Mouse (Mus musculus) megakaryocyte progenitor cell, adult 5-6 weeks (primary cell): ENCODE data around the gene Slc25a48. TPM values are rescaled to one million over a fixed set of nuclear protein-coding genes. Genes with fewer than 3 reads are reported as not detected.

ENCODE experiments used
- ATAC-seq: replicated peaks from 2 replicates; pipeline ENCODE4 v1.8.0; 2016; ENCODE audit warnings: mild to moderate bottlenecking, moderate TSS enrichment, inconsistent platforms; ENCODE audit not compliant: poor library complexity
- total RNA-seq, 2 experiments: library from RNA; stranded (forward) in 1 of 2; stranded (reverse) in 1 of 2; fragments of 157-497, 149-512 nt in 1 of 2; fragments of 200-1000 nt in 1 of 2; gene quantifications; 2 replicates each; pipeline versions ENCODE4 v1.2.3 to v1.2.4; 2015 to 2017

Gene Slc25a48
- 0.05 TPM in 1 of 2 replicates, not detected in the other for total RNA-seq (2015)
- not detected in 2 replicates for total RNA-seq (2017)

DNA sequence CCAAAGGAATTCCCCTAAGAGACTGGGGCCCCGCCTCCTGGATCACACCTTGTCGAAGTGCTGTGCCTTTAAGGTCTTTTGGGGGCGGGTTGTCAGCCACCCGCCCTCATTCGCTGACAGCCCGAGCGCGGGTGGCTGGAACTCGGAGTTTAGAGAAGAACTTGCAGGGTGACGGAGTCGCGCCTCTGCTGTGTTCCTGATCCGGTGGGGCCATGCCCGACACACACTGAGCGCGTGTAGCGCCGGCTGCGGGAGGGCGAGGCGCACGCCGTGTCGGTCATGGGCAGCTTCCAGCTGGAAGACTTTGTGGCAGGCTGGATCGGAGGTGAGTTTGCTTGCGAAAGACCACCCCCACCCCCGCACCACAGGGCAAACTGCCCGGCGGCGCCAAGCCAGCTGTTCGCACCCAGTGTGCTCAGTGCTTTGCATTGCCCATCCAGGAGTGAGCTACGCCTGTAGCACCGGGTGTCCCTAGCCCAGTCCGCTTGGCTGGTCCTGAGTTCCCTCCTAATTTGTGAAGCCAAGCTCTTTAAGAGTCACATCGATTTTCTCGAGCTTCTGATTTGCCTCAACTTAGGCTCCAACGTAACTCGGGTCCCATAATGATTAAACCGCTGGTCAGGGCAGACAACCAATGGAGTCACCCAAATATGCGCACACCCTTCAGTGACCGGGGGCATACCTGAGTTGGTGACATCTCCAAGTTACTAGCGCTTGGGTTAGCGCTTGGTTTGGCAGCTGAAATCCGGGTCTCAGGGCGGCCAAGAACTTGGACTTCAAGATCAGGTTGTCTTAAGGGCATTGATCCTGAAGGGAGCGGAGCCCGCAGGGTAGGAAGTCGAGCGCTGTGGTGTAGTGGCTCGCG lies at the start of gene Slc25a48:
TSS of gene Slc25a48 (plus strand) at position 145 of the 865 bp plus-strand sequence.
- ATAC-seq: peak; percentile 39; the same call in 1 of the 2 replicates

- no peak for ATAC-seq
Measured at GRCm38 (mm10) chr13:56397572-56397971, 40.6 kb upstream of the Slc25a48 start.

- no peak for ATAC-seq
Measured at GRCm38 (mm10) chr13:56401186-56401585, 37.0 kb upstream of the Slc25a48 start.

DNA sequence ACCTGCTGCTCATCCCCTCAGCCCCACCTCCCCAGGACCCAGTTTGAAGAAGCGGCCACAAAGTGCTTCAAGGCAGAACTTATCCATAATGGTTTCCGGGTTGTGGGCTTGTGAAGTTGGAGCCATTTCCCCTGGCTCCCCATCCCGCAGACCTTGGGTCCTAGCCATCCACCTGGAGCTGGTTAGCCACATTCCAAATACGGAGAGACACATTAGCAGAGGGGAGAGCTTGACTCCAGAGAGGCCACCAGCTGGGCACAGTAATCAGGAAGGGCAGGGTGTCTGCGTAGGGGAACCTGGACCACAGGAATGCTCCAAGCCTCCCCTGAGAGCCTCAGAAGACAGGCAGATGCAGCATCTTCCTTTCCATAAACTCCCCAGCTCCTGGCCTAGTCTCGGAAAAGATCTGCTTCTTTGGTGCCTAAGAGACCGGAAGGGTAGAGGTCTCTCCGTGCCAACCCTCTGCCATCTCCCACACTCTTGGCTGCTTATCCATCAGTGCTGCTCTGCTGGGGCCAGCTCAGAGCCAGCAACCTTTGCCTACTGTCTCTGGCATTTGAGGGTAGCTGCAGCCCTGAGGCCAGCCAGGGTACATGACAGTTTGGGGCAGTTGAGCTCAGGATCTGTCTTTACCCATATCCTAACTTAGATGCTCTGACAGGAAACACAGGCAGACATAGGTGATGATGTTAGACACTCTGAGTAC lies 34.6 kb upstream of the Slc25a48 start:
- ATAC-seq: no peak

DNA sequence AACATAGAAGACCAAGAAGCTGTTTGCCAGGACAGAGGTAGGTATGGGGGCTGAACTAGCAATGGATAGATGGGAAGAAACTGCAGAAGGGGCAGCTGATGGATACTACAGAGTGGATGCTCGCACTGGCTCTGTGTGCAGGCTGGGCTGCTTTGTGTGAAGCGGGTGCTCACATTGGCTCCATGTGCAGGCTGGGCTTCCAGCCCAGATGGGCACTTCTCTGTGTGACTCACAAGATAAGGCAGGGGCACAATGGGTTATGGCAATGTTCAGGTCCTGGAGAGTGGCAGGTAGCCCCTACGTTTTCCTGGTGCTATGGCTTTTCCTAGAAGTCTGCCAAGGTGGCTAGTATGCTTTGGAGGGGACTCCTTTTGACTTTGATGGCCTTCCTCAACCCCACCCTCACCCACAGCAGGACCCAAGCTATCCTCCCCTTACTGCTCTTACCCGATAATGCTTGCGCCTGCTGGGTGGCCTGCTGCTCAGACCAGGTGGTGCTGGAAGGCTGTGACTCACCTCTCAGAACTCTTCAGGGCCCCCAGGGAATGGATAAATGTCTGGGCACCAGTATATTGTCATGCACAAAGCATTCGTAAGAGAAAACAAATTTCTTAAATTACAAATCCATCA lies 33.5 kb upstream of the Slc25a48 start:
- no peak for ATAC-seq

- no peak for ATAC-seq
Measured at GRCm38 (mm10) chr13:56412286-56412873, 25.8 kb upstream of the Slc25a48 start.

DNA sequence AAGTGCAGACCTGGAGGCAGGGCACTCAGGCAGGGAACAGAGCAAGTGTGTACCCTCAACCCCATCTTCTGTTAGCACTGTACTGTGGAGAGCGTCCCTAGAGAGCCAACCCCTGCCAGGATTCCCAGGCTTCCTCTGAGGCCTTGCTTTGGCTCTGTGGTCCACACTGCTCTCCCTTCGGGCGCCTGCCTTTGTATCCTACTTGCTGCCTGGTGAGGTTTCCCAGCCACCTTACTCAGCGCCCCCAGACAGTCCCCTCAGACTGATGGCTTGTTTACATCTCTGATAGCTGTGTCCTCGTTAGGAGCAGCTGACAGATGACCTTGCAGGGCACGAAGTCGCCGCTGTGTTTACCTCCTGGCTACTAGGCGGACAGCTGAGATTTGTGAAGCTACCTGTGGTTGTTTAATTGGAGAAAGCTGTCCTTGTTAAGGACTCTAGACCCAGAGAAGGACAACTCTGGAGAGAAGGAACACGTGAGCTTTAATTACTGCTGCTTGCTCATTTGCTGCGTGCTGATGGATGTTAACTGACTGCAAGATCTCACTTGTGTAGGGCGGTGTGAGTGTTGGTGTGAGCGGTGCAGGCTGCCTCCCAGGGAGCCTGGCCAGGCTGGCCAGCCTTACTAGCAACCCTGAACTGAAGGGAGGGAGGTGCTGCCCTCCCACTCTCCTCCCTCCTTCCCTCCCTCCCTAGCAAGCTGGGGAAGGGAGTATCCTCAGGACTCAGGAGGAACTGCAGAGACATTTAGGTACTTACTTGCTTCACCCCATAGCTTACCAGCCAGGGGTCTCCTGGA lies 19.3 kb upstream of the Slc25a48 start:
- ATAC-seq: no peak

DNA sequence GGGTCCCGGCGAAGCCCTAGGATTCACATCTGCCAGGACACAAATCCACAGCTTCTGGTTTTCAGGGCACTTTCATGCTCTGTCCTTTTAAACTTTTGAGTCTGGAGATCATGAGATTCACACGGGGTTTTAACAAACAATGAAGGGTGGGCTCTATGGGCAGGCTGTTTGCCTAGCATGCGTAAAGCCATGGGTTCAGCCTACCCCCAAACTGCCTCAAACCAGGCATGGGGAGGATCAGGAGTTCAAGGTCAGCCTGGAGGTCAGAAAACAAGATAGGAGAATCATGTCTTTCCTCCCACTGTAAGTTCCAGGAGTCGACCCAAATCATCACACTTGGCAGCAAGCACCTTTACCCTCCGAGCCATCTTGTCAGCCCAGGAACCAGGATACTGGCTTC lies 18.6 kb upstream of the Slc25a48 start:
- ATAC-seq: no peak

DNA sequence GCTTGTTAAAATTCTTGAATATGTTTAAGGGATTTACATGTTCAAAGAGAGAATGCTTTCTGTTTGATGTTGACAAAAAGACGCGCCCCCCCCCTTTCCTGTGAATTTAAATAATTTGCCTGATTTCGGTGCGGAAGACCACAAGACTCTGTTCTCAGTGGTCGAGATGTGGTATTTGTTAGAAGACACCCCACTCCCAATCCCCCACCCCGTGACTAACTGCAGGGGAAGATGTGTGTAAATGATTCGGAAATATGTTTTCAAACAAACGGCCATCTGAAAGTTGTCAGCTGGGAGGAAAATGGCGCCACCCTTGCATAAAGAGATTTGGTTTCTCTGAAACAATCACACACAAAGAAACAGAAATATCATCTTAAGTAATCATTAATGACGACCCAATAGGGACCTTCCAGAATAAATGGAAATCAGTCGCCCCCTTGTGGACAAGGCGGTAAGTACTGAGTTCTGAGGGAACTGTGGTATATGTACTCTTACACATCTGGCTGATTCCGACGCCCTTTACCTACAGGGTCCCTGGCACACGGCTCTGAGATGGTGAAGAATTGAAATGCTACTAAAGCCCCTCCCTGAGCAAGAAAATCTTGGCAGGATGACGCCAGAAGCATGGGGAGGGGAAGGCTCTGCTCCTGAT lies 16.0 kb upstream of the Slc25a48 start:
- ATAC-seq: peak; percentile 54; the same call in 1 of the 2 replicates

DNA sequence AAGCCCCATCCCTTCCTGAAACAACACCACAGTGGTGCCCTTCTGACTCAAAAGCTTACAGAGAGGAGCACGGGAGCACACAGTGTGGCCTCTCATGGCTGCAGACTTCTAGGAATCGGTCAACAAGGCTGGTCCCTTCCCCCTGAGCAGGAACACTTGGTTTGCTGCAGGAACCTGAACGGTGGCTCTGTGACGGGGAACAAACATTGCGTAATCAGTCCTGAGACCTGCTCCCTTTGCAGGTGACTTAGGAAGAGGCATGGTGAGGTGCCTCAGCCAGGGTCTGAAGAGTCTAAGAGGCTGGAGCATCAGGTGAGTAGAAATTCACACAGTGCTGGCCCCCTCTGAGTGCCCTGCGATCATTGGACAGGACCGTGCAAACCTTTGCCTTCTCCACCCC lies 12.2 kb upstream of the Slc25a48 start:
- no peak for ATAC-seq

GRCm38 (mm10) chr13:56426365-56426764 lies 11.8 kb upstream of the Slc25a48 start, which contains the start of gene Gm3045:
Gene Gm3045, plus strand, starts transcription at chr13:56426594.
- ATAC-seq: no peak

DNA sequence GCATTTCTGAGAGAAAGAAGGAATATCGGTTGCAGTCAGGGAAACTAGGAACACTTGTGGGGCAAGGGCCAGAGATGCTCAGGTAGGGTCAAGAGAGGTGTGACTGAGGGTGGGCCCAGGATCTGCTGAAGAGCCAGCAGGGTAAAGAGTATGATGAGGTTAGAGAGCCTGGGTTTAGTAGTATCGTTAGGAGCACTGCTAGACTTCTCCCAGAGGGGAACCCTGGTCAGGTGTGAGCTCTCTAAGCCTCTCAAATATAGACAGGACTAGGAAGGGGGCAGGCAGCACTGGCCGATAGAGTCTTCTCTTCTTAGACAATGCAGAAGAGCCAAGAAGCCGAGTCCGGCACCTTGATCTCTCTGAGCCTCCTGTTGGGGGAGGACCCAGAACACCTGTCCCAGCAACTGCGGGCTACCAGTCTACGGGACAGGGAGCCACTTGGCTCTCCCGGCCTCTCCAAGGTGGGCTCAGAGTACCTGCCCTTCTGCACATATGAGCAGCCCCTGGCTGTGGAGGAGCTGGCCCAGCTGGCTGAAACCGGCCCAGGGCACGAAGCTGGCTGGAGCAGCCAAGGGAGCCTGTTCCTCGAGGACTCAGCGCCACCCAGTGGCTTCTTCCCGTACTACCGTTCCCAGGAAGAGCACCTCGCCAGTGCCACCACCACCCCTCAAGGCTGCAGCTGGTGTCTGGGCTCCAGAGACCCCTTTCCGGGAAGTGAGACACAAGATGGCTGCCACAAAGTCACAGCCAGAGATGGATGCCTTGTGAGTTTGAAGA lies 9.2 kb upstream of the Slc25a48 start:
- peak; percentile 90 for ATAC-seq

DNA sequence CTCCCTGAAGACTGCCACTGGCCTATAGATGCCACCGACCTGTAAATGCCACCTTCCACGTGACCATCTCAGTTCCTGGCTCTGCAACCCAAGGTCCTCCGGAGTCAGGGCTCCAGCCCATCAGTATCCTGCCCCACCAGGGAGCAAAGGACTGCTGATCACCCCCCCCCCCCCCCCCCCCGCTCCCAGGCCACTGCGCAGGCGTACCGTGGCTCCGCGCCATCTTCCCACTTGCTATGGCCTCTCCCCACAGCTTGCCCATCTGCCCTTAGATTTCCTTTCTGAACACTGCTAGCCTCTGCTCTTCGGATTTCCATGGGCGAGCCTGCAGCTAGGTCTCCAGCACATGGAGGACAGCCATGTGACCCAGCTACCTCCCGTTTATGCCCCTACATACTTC lies 5.7 kb upstream of the Slc25a48 start:
- ATAC-seq: no peak

DNA sequence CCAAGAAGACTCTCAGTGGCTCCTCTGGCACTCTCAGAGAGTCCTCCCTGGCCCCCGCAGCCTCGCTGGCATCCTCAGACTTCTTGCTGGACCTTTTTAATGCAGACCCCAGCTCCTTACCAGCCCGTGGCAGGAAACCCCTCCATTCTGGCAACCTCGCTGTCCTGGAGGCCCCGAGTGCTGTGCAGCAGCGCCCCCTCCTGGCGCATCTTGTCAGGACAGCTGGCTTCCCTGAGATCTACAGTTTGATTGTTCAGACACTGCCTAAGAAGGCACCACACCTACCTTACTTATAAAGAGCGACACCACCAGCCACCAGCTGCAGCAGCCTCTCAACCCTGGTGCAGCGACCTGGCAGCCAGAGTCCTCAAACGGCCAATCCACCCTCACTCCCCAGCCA lies 4.7 kb upstream of the Slc25a48 start:
- peak; percentile 67 for ATAC-seq

DNA sequence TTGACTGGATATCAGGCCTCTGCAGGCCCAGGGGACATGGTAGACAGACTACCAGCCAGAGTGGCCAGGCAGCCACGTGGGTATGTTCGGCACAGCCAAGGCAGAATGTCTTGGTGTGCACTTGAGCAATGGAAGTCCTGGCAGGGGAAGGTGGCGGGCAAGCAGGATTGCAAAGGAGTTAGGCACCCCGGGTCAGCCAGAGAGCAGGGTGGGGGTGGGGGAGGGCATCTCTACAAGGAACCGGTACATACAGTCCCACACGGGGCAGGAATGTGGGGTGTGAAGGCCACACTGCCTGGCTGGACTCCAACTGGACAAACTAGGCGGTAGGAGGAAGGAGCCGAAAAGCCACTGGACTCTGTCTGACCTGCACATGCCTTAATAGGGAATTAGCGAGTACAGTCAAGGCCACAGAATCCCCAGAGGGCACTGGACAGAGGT lies 3.8 kb upstream of the Slc25a48 start:
- no peak for ATAC-seq

DNA sequence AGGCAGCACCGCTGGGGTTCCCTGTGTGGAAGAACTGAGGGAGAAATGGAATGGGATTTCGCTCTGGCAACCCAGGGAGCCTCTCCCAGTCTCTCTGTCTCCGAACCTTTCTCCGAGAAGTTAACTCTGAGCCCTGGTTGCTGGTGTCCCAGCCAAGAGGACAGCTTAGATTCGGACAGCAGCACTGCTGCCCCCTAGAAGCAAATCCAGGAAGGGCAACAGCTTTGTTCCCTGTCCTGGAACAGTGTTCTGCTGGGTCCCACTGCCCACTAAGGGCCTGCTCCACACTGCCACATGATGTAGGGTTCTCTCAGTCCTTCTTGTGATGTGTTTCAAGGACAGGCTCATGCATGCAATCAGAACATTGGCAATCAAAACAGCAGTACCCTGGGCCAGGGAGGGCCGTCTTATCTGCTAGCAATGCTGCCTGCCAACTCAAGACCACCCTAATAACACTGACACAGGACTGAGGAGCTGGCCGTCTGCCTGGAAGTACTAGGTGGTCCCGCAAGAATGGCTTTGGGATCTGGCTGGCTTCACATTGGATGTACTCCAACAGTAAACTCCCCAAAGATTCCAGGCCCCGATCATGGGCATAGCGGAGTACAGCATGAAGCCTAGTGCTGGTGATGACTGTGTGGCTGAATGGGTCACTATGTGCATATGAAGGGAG lies 2.4 kb upstream of the Slc25a48 start:
- ATAC-seq: no peak

DNA sequence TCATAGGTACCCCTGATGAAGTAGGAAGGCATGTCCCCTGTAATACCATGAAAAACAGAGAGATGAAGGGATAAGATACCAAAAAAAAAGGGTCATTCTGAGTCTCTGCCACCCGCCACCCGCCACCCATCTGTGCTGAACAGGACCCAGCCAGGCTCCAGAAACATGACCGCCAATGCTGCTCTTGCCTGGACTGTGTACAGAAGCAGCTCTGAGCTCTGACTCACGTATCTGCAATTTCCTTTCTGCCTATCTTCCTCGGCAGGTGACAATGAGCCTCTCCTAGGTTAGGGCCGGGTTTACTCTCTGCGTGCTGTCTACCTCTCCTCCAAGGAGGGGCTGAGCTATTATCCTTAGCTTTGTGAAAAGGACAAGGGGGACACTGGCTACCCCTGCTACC lies 5.3 kb downstream of the Slc25a48 start:
- no peak for ATAC-seq

DNA sequence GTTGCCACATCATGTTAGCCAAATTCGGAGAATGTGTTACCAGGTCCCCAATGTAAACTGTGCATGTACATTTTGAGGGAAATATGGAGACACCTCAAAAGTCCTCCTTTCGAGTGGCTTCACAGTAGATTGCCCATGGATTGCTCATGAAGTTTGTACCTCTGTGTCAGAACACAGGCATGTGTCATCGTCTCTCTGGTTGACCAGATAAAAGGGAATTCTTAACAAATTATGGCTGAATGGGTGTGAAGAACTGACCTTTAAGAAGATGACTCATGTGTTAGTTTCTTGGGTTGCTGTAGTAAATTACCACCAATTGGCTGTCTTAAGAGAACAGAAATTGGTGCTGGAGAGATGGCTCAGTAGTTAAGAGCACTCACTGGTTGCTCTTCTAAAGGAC lies 6.0 kb downstream of the Slc25a48 start:
- no peak for ATAC-seq
